Mouse (Mus musculus): Measurements from ENCODE around the gene Phlda1. TPM values are rescaled to one million over a fixed set of nuclear protein-coding genes. Genes with fewer than 3 reads are reported as not detected.
"Not testable (repeated sequence)": the region's sequence is repeated elsewhere in the genome, so short reads cannot be mapped to it uniquely, and the experiment has no call there.

Gene Phlda1
- total RNA-seq (2021): 1 to 10 TPM; 7.2 to 8.2 TPM
- long read RNA-seq, experiment 1, transcript Phlda1-201 (2 exons, 1,949 nt): major isoform, 22 of 25 reads
- long read RNA-seq, experiment 1, partial matches to known transcripts: 0 of 25 reads
- long read RNA-seq, experiment 1, other reads (novel, unspliced or antisense): 3 of 25 reads
- long read RNA-seq, experiment 2, transcript Phlda1-201 (2 exons, 1,949 nt): major isoform, 20 of 21 reads
- long read RNA-seq, experiment 2, partial matches to known transcripts: 0 of 21 reads
- long read RNA-seq, experiment 2, other reads (novel, unspliced or antisense): 1 of 21 reads

GRCm38 (mm10) chr10:111506101-111506925, at the start of gene Phlda1:
Phlda1 (plus strand) TSS chr10:111506286.
- DNase-seq: peak; percentile 94

GRCm38 (mm10) chr10:111458088-111458487, 48.0 kb upstream of the Phlda1 start:
- no peak for DNase-seq

GRCm38 (mm10) chr10:111459040-111459439, 47.0 kb upstream of the Phlda1 start:
- DNase-seq: peak; percentile 27

- DNase-seq: no peak
These were observed 46.2 kb upstream of the Phlda1 start for GRCm38 (mm10) chr10:111459874-111460273.

GRCm38 (mm10) chr10:111460381-111460780, 45.7 kb upstream of the Phlda1 start:
- no peak for DNase-seq

GRCm38 (mm10) chr10:111464833-111465232, 41.3 kb upstream of the Phlda1 start:
- no peak for DNase-seq

- DNase-seq: no peak
These were observed 40.7 kb upstream of the Phlda1 start for GRCm38 (mm10) chr10:111465409-111465808.

- DNase-seq: no peak
These were observed 34.9 kb upstream of the Phlda1 start for GRCm38 (mm10) chr10:111471166-111471565.

- DNase-seq: peak; percentile 91
These were observed 33.2 kb upstream of the Phlda1 start, which contains the start of gene Nap1l1 for GRCm38 (mm10) chr10:111472686-111473510. Nap1l1 (plus strand) TSS chr10:111473223.

- DNase-seq: peak; percentile 53
These were observed 32.3 kb upstream of the Phlda1 start for GRCm38 (mm10) chr10:111473511-111474371.

GRCm38 (mm10) chr10:111476301-111476700, 29.8 kb upstream of the Phlda1 start:
- no peak for DNase-seq

- DNase-seq: no peak
These were observed 29.0 kb upstream of the Phlda1 start for GRCm38 (mm10) chr10:111476989-111477510.

- no peak for DNase-seq
These were observed 26.5 kb upstream of the Phlda1 start for GRCm38 (mm10) chr10:111479599-111479998.

- DNase-seq: no peak
These were observed 23.4 kb upstream of the Phlda1 start for GRCm38 (mm10) chr10:111482654-111483053.

GRCm38 (mm10) chr10:111484079-111484478, 22.0 kb upstream of the Phlda1 start:
- DNase-seq: no peak

- no peak for DNase-seq
These were observed 17.3 kb upstream of the Phlda1 start for GRCm38 (mm10) chr10:111488793-111489192.

- DNase-seq: not testable (repeated sequence)
These were observed 16.0 kb upstream of the Phlda1 start for GRCm38 (mm10) chr10:111490079-111490478.

- no peak for DNase-seq
These were observed 10.2 kb upstream of the Phlda1 start for GRCm38 (mm10) chr10:111495888-111496287.

- DNase-seq: no peak
These were observed 6.2 kb upstream of the Phlda1 start for GRCm38 (mm10) chr10:111499892-111500291.

GRCm38 (mm10) chr10:111503071-111503470, 3.0 kb upstream of the Phlda1 start:
- DNase-seq: peak; percentile 76

GRCm38 (mm10) chr10:111503716-111504115, 2.4 kb upstream of the Phlda1 start:
- no peak for DNase-seq
